Mouse (Mus musculus) ES-E14 (cell line): Measurements from ENCODE around the gene Fryl. TPM values are rescaled to one million over a fixed set of nuclear protein-coding genes. Genes with fewer than 3 reads are reported as not detected.

Experiments used
- DNase-seq: peaks from one replicate; pipeline ENCODE4 v3.0.0-alpha.2; 2013; ENCODE audit warnings: low read depth, low spot score
- H3K27ac ChIP-seq: 2 replicates; pipeline ENCODE4 v1.5.1; 2012; ENCODE audit warnings: low read depth, mild to moderate bottlenecking, low read length, moderate library complexity, mixed read lengths; ENCODE audit not compliant: poor library complexity, insufficient read depth, severe bottlenecking
- H3K36me3 ChIP-seq: 2 replicates; pipeline ENCODE4 v1.6.1; 2012; ENCODE audit warnings: mild to moderate bottlenecking, low read length, moderate library complexity, mixed read lengths; ENCODE audit not compliant: control insufficient read depth, poor library complexity, insufficient read depth, severe bottlenecking
- H3K4me1 ChIP-seq, 2 experiments: fragments of 150-350 bp in 1 of 2; sonication (generic) in 1 of 2; 2 replicates each; pipeline ENCODE4 v1.6.1; 2012; ENCODE audit warnings: low read length in 2 of 2, mild to moderate bottlenecking in 1 of 2, mixed read lengths in 1 of 2; ENCODE audit not compliant: control insufficient read depth in 2 of 2, insufficient read depth in 2 of 2, poor library complexity in 1 of 2
- H3K4me3 ChIP-seq, 2 experiments: fragments of 150-350 bp in 1 of 2; sonication (generic) in 1 of 2; 2 replicates each; pipeline ENCODE4 v1.5.1; 2012; ENCODE audit warnings: low read length in 2 of 2, low read depth in 1 of 2, mild to moderate bottlenecking in 1 of 2, mixed read lengths in 1 of 2; ENCODE audit not compliant: insufficient read depth in 1 of 2, poor library complexity in 1 of 2, severe bottlenecking in 1 of 2
- H3K9ac ChIP-seq: 2 replicates; pipeline ENCODE4 v1.6.1; 2012; ENCODE audit warnings: low read depth, mild to moderate bottlenecking, low read length, mixed read lengths; ENCODE audit not compliant: poor library complexity, insufficient read depth, severe bottlenecking
- H3K9me3 ChIP-seq: fragments of 150-350 bp; sonication (generic); 2 replicates; pipeline ENCODE4 v1.6.1; 2012; ENCODE audit warnings: low read depth, mild to moderate bottlenecking, low read length; ENCODE audit not compliant: control insufficient read depth, insufficient read depth
- CHD2 ChIP-seq: IDR thresholded peaks from 2 replicates; pipeline ENCODE4 v1.6.1; 2014; ENCODE audit warnings: mild to moderate bottlenecking, low read depth, low read length, inconsistent platforms
- HCFC1 ChIP-seq: IDR thresholded peaks from 2 replicates; pipeline ENCODE4 v1.6.1; 2012; ENCODE audit warnings: low read length, inconsistent platforms, borderline replicate concordance; ENCODE audit not compliant: insufficient read depth
- MAFK ChIP-seq: IDR thresholded peaks from 2 replicates; pipeline ENCODE4 v1.6.1; 2014; ENCODE audit warnings: mild to moderate bottlenecking, low read depth, low read length, inconsistent platforms; ENCODE audit not compliant: insufficient read depth
- ZC3H11A ChIP-seq: IDR thresholded peaks from 2 replicates; pipeline ENCODE4 v1.6.1; 2012; ENCODE audit warnings: low read depth, mild to moderate bottlenecking, inconsistent platforms, low read length, borderline replicate concordance
- ZNF384 ChIP-seq: IDR thresholded peaks from 2 replicates; pipeline ENCODE4 v1.6.1; 2012; ENCODE audit warnings: low read depth, low read length, inconsistent platforms
- in situ Hi-C, 2 experiments: fragments of 600-800 bp; cut with MboI; formaldehyde crosslinking; loops; one replicate each; pipeline ENCODE4 v1.15.1; 2025; ENCODE audit warnings: low sequenced_read_pairs in 2 of 2, inconsistent platforms in 1 of 2; ENCODE audit not compliant: unreplicated experiment in 2 of 2
- total RNA-seq: library from RNA; depleted of rRNA; stranded (reverse); fragments of 300-350 nt; gene quantifications from 2 replicates; pipeline ENCODE4 v1.2.3, GENCODE M21; 2012

The Fryl gene
- total RNA-seq, 1 experiment = 53.3 TPM

DNA sequence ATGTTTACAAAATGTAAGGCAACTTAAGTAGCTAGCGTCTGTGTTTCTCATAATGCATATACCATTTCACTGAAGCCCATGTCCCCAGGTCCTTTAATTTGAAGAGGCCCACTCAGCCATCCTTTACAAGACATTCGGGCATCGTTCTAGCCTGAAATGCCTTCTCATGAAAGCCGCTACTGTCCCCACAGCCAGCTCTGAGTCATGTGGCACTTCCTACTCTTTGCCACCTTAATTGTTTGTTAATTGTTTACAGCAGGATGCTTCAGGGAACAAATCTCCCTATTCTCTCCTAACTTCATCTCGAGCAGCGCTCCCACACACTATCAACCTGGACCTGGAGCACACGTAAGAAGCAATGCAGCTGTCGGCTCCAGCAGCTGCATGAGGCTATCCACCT lies 8.2 kb downstream of the Fryl start:
- in situ Hi-C loops = no loop called here
- Histone ChIP-seq H3K27ac (no peak overlapping the region), H3K9me3 (no peaks in the 10 kb centered on the region), H3K4me3 (no peak overlapping the region), H3K36me3 (peaks cover 2% of the 10 kb centered on the region; the same call in 1 of the 2 replicates), H3K9ac (no peak overlapping the region), H3K4me1 (0 out of 4 replicates have a peak, but pooled peaks cover 0 to 2% of the 10 kb centered on the region in 2 experiments)
- TF ChIP-seq ZNF384 (no peak), HCFC1 (no peak), CHD2 (no peak), MAFK (no peak), ZC3H11A (no peak)
- DNase-seq = no peak

DNA sequence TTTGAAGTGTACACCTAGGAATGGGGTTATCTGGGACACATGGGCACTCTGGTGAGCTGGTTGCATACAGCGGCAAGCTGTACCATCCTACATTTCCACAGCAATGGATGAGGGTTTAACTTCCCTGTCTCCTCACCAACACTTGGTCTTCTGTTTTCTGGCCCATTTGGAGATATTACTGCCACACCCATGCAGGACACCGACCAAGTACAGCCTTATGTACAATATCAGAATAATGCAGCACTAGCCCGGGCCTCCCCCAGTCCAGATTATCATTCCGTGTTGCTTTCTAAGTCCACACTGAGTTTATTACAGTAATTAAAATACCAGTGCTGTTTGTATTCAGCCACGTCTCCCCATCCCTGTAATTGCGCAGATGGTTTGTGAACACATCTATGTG lies 10.0 kb downstream of the Fryl start:
- TF ChIP-seq MAFK (no peak), ZC3H11A (no peak), HCFC1 (no peak), CHD2 (no peak), ZNF384 (no peak)
- H3K9me3 ChIP-seq = no peaks in the 10 kb centered on the region
- peaks cover 2% of the 10 kb centered on the region; the same call in 1 of the 2 replicates for H3K36me3 ChIP-seq
- H3K9ac ChIP-seq = no peak overlapping the region
- H3K27ac ChIP-seq = no peak overlapping the region
- in situ Hi-C loops = no loop called here
- DNase-seq = no peak
- 0 out of 4 replicates have a peak, but pooled peaks cover 0 to 2% of the 10 kb centered on the region in 2 experiments for H3K4me1 ChIP-seq
- no peak overlapping the region for H3K4me3 ChIP-seq

DNA sequence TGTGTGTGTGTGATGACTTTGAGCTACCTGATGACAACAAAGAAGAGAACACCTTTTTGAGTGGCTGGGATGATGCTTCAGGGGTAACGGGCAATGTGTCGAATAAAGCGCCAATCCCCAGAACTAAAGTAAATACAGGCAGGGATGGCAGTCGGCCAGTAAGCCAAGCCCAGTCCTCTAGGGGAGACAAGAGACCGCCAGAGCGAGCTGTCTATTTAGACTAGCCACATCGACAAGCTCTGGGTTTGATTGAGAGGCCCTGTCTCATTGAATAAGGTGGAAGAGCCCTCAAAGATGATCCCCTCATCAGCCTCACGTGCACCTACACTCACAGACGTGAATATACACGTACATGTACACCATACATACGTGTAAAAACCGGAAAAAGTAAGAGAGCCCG lies 12.0 kb downstream of the Fryl start:
- no peak overlapping the region for H3K4me3 ChIP-seq
- no peak overlapping the region for H3K9ac ChIP-seq
- TF ChIP-seq ZC3H11A = no peak
- TF ChIP-seq MAFK = no peak
- TF ChIP-seq ZNF384 = no peak
- TF ChIP-seq HCFC1 = no peak
- TF ChIP-seq CHD2 = no peak
- no peak for DNase-seq
- H3K27ac ChIP-seq = no peak overlapping the region
- no peaks in the 10 kb centered on the region for H3K9me3 ChIP-seq
- H3K36me3 ChIP-seq = peaks cover 2% of the 10 kb centered on the region; the same call in 1 of the 2 replicates
- in situ Hi-C loops = no loop called here
- H3K4me1 ChIP-seq = 0 out of 4 replicates have a peak, but pooled peaks cover 0 to 2% of the 10 kb centered on the region in 2 experiments

DNA sequence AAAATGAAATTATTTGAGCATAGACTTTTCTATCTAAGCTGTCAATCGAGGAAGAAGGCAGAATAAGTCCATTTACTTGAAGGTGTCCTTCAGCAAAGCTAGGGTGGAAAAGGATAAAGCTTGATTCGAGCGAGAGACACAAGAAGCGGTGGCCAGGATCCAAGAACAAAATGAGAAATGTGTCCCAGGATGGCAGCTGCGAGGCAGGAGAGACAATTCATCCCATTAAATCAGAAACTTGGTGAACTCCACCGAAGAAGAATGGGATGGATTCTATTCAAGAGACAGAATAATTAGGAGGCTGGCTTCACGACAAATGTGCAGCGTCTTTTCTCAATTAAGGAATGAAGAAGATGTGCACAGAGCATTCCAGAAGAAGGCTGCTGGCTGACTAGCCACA lies 14.5 kb downstream of the Fryl start:
- no peak for DNase-seq
- peaks cover 3 to 10% of the 10 kb centered on the region in 2 experiments; a peak in 3 of 4 replicates for H3K4me1 ChIP-seq
- no peaks in the 10 kb centered on the region for H3K9me3 ChIP-seq
- TF ChIP-seq ZNF384 (no peak), MAFK (no peak), HCFC1 (no peak), ZC3H11A (no peak), CHD2 (no peak)
- H3K36me3 ChIP-seq = no peaks in the 10 kb centered on the region
- H3K9ac ChIP-seq = no peak overlapping the region
- H3K4me3 ChIP-seq = no peak overlapping the region
- in situ Hi-C loops = no loop called here
- no peak overlapping the region for H3K27ac ChIP-seq

DNA sequence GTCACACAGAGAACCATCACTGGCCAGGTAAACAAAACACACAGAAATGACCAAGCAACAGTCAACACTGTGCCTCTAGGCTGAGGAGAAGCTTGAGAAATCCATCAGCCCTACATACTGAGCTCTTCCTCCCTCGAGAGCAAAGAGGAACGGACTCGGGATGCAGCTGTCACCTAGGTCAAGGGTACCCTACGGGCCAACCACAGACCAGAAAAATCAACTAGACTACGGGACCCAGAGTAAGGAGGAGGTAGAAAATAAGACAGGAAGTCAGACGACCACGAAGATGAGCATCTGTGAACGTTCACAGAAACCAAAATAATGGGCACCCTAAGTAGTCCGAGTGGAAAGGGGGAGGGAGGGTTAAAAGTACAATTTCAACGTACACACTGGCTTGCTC lies 15.1 kb downstream of the Fryl start:
- H3K36me3 ChIP-seq = no peaks in the 10 kb centered on the region
- in situ Hi-C loops = no loop called here
- no peak overlapping the region for H3K4me3 ChIP-seq
- H3K9me3 ChIP-seq = no peaks in the 10 kb centered on the region
- DNase-seq = no peak
- peaks cover 3 to 13% of the 10 kb centered on the region in 2 experiments; a peak in 3 of 4 replicates for H3K4me1 ChIP-seq
- TF ChIP-seq MAFK (no peak), HCFC1 (no peak), ZC3H11A (no peak), CHD2 (no peak)
- H3K27ac ChIP-seq = no peak overlapping the region
- no peak overlapping the region for H3K9ac ChIP-seq
